Mouse (Mus musculus): ENCODE results near the gene Mgat5. TPM values are rescaled to one million over a fixed set of nuclear protein-coding genes. Genes with fewer than 3 reads are reported as not detected.

The Mgat5 gene
- polyA plus RNA-seq, 1 experiment from 2014 or later = 5.2 TPM

GRCm38 (mm10) chr1:127320956-127321355 is 116.1 kb downstream of the Mgat5 start:
- no peaks in the 10 kb centered on the region for H3K4me1 ChIP-seq (ENCODE audit: insufficient read depth)
- no peaks in the 10 kb centered on the region for H3K9me3 ChIP-seq (ENCODE audit: low read depth, low read length)
- no peak overlapping the region for H3K9ac ChIP-seq
- no peak for ATAC-seq (ENCODE audit: insufficient read depth)
- no peak overlapping the region for H3K4me2 ChIP-seq
- no peaks in the 10 kb centered on the region for H3K36me3 ChIP-seq (ENCODE audit: insufficient read depth)
- no peaks in the 10 kb centered on the region for H3K27me3 ChIP-seq (ENCODE audit: insufficient read depth, low read length)
- whole genome bisulfite sequencing = 65% methylated on average over 10 of the region's 10 CpGs
- no peak for DNase-seq
- H3K4me3 ChIP-seq (ENCODE audit: low read depth, low read length) = no peak overlapping the region
- no peak overlapping the region for H3K27ac ChIP-seq (ENCODE audit: low read depth)
- TF ChIP-seq CTCF (IDR thresholded peaks at IDR 0.05; ENCODE audit: low read depth) = no peak

DNA sequence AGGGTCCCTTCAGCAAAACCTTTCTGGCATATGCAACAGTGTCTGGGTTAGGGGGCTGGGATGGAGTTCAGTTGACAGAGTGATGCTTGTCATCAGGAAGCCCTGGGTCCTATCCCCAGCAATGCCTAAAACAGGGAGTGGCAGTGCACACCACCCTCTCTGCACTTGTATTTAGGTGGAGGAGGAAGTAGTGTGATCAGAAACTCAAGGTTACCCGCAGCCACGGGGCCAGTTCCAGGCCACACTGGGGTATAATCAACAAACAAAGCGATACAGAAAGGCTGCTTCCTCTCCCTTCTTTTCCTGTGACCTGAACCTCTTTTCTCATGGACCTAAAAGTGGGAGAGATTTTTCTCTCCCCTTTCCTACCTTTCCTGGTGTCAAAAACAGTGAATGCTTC is 116.8 kb downstream of the Mgat5 start:
- WGBS = 57% methylated on average over 3 of the region's 3 CpGs
- no peaks in the 10 kb centered on the region for H3K27me3 ChIP-seq (ENCODE audit: insufficient read depth, low read length)
- H3K27ac ChIP-seq (ENCODE audit: low read depth) = no peak overlapping the region
- no peaks in the 10 kb centered on the region for H3K9me3 ChIP-seq (ENCODE audit: low read depth, low read length)
- no peak for TF ChIP-seq CTCF (IDR thresholded peaks at IDR 0.05; ENCODE audit: low read depth)
- no peak overlapping the region for H3K4me2 ChIP-seq
- H3K36me3 ChIP-seq (ENCODE audit: insufficient read depth) = no peaks in the 10 kb centered on the region
- no peak overlapping the region for H3K4me3 ChIP-seq (ENCODE audit: low read depth, low read length)
- no peak for ATAC-seq (ENCODE audit: insufficient read depth)
- H3K9ac ChIP-seq = no peak overlapping the region
- no peaks in the 10 kb centered on the region for H3K4me1 ChIP-seq (ENCODE audit: insufficient read depth)
- no peak for DNase-seq

DNA sequence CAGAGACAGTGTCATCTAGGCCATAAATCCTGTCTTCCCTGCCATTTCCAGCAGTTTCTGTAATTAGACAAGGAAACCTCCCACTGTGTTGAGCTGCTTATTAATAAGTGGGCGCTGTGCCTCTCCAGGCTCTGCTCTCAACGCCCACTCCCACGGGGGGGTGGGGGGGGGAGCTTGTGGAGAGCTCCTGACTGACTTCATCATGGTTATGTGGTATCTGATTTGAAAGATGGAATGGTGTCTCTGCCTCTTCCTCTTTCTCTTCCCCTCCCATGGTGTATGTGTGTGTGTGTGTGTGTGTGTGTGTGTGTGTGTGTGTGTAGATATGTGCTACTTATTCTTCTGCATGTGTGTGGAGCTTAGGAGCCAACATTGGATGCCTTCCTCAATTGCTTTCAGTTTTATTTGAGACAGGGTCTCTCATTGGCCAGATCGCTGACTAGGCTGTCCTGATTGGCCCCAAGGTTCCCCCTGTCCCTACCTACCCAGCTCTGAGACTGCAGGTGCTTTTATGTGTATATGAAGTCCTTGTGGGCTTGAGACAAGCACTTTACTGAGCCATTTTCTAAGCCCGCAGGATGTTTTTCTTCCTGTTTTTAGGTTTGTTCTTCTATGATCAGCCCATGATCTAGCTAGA is 117.5 kb downstream of the Mgat5 start:
- 74% methylated on average over 5 of the region's 5 CpGs for WGBS
- H3K27me3 ChIP-seq (ENCODE audit: insufficient read depth, low read length) = no peaks in the 10 kb centered on the region
- H3K27ac ChIP-seq (ENCODE audit: low read depth) = no peak overlapping the region
- no peak overlapping the region for H3K4me3 ChIP-seq (ENCODE audit: low read depth, low read length)
- no peak overlapping the region for H3K9ac ChIP-seq
- H3K9me3 ChIP-seq (ENCODE audit: low read depth, low read length) = no peaks in the 10 kb centered on the region
- no peaks in the 10 kb centered on the region for H3K36me3 ChIP-seq (ENCODE audit: insufficient read depth)
- ATAC-seq (ENCODE audit: insufficient read depth) (no peak), DNase-seq (no peak)
- H3K4me1 ChIP-seq (ENCODE audit: insufficient read depth) = no peaks in the 10 kb centered on the region
- no peak for TF ChIP-seq CTCF (IDR thresholded peaks at IDR 0.05; ENCODE audit: low read depth)
- no peak overlapping the region for H3K4me2 ChIP-seq

DNA sequence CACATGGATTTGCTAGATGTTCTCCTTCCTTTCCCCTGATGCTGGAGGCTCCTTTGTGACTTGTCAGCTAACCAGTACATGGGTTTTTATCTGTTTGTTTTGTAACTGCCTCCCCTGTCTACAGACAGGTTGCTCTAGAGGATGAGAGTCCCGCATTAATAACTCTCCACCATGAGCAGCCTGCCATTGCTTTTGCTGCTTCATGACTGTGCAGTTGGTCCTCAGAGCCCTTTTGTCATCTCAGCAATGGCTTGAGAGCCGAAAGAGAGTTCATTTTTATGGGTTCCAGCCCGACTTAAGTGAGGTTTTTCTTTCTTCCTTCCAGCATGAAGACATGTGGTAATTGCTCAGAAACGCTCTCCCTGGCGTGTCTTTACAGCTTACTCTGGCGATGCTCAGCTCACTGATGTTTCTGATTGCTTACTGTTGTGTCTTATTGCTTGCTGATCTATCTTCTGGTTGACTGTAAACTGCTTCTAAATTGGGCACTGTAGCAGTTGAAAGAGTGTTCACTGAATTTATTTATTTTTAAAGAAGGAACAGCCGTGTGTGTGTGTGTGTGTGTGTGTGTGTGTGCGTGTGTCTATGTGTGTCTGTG is 120.9 kb downstream of the Mgat5 start:
- no peak for TF ChIP-seq CTCF (IDR thresholded peaks at IDR 0.05; ENCODE audit: low read depth)
- H3K27ac ChIP-seq (ENCODE audit: low read depth) = no peak overlapping the region
- no peaks in the 10 kb centered on the region for H3K9me3 ChIP-seq (ENCODE audit: low read depth, low read length)
- no peaks in the 10 kb centered on the region for H3K4me1 ChIP-seq (ENCODE audit: insufficient read depth)
- no peak overlapping the region for H3K4me2 ChIP-seq
- H3K9ac ChIP-seq = no peak overlapping the region
- 65% methylated on average over 8 of the region's 8 CpGs for WGBS
- no peaks in the 10 kb centered on the region for H3K27me3 ChIP-seq (ENCODE audit: insufficient read depth, low read length)
- ATAC-seq (ENCODE audit: insufficient read depth) (no peak), DNase-seq (no peak)
- no peak overlapping the region for H3K4me3 ChIP-seq (ENCODE audit: low read depth, low read length)
- no peaks in the 10 kb centered on the region for H3K36me3 ChIP-seq (ENCODE audit: insufficient read depth)

GRCm38 (mm10) chr1:127327773-127328172 is 123.0 kb downstream of the Mgat5 start:
- WGBS = 74% methylated on average over 6 of the region's 6 CpGs
- H3K27ac ChIP-seq (ENCODE audit: low read depth) = no peak overlapping the region
- no peaks in the 10 kb centered on the region for H3K27me3 ChIP-seq (ENCODE audit: insufficient read depth, low read length)
- no peak overlapping the region for H3K9ac ChIP-seq
- DNase-seq (no peak), ATAC-seq (ENCODE audit: insufficient read depth) (no peak)
- no peak overlapping the region for H3K4me3 ChIP-seq (ENCODE audit: low read depth, low read length)
- no peaks in the 10 kb centered on the region for H3K9me3 ChIP-seq (ENCODE audit: low read depth, low read length)
- TF ChIP-seq CTCF (IDR thresholded peaks at IDR 0.05; ENCODE audit: low read depth) = no peak
- no peak overlapping the region for H3K4me2 ChIP-seq
- no peaks in the 10 kb centered on the region for H3K4me1 ChIP-seq (ENCODE audit: insufficient read depth)
- no peaks in the 10 kb centered on the region for H3K36me3 ChIP-seq (ENCODE audit: insufficient read depth)

GRCm38 (mm10) chr1:127328354-127328875 is 123.6 kb downstream of the Mgat5 start:
- WGBS = 65% methylated on average over 5 of the region's 5 CpGs
- no peak for TF ChIP-seq CTCF (IDR thresholded peaks at IDR 0.05; ENCODE audit: low read depth)
- H3K36me3 ChIP-seq (ENCODE audit: insufficient read depth) = no peaks in the 10 kb centered on the region
- no peaks in the 10 kb centered on the region for H3K4me1 ChIP-seq (ENCODE audit: insufficient read depth)
- no peaks in the 10 kb centered on the region for H3K9me3 ChIP-seq (ENCODE audit: low read depth, low read length)
- no peak overlapping the region for H3K4me3 ChIP-seq (ENCODE audit: low read depth, low read length)
- no peaks in the 10 kb centered on the region for H3K27me3 ChIP-seq (ENCODE audit: insufficient read depth, low read length)
- H3K4me2 ChIP-seq = no peak overlapping the region
- H3K27ac ChIP-seq (ENCODE audit: low read depth) = no peak overlapping the region
- no peak for DNase-seq
- no peak overlapping the region for H3K9ac ChIP-seq
- no peak for ATAC-seq (ENCODE audit: insufficient read depth)

- no peaks in the 10 kb centered on the region for H3K36me3 ChIP-seq (ENCODE audit: insufficient read depth)
- ATAC-seq (ENCODE audit: insufficient read depth) (no peak), DNase-seq (no peak)
- 77% methylated on average over 6 of the region's 6 CpGs for WGBS
- H3K4me2 ChIP-seq = no peak overlapping the region
- H3K27ac ChIP-seq (ENCODE audit: low read depth) = no peak overlapping the region
- H3K9ac ChIP-seq = no peak overlapping the region
- no peaks in the 10 kb centered on the region for H3K4me1 ChIP-seq (ENCODE audit: insufficient read depth)
- no peak overlapping the region for H3K4me3 ChIP-seq (ENCODE audit: low read depth, low read length)
- TF ChIP-seq CTCF (IDR thresholded peaks at IDR 0.05; ENCODE audit: low read depth) = no peak
- H3K9me3 ChIP-seq (ENCODE audit: low read depth, low read length) = no peaks in the 10 kb centered on the region
- H3K27me3 ChIP-seq (ENCODE audit: insufficient read depth, low read length) = no peaks in the 10 kb centered on the region
Measured at GRCm38 (mm10) chr1:127329810-127330209, 125.0 kb downstream of the Mgat5 start.

All from lung, embryonic 14.5 days (tissue).